Mouse (Mus musculus) ovary, adult 10 weeks (tissue): ENCODE results near the gene Pih1d2. TPM values are rescaled to one million over a fixed set of nuclear protein-coding genes. Genes with fewer than 3 reads are reported as not detected.

Source experiments
- polyA plus RNA-seq: library from polyadenylated mRNA; stranded (reverse); fragments of 350-450 nt; fragmentation: Illumina TruSeq; extraction: RNeasy Lipid Tissue Mini Kit (QIAGEN cat#74804); gene quantifications from one replicate; pipeline ENCODE4 v1.2.3, GENCODE M21; 2014

Gene Pih1d2
- polyA plus RNA-seq: 10.3 TPM

DNA sequence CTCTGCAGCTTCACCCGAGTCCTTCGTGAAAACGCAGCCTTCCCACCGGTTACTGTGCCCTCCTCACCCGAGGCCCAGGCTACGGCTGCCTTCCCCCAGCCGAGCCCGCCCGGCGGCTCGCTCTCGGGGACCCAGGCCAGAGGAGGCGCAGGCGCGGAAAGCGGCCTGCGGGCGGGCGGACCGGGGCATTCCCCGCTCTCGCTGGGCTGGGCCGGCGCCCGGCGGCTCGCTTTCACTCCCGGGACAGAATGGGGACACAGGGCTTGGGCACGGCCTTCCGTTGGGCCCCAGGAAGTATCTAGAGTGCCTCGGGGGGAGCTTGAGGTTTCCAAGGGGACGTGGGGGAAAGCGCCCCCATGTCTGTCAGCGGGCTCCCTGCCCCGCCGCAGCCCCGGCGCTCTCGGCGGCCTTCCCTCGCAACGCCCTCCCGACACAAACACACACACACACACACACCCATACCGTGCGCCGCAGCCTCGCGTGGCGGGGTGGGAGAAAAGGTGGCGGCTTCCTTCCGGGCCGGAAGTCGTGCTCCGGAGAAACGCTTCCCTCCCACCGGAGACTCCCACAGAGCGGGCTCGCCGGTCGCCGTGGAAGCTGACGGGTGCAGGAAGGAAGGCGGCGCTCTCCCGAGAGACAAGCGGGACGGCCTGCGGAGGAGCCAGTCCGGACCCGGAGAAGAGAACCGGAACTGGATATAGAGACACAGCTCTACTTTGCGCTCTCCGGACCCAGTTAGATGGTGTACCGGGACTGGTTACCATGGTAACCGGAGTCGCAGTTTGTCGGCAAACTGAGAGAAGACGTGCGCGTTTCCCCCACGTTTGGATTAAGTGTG, at the start of gene Pih1d2, which contains the start of gene Nkapd1:
Gene Pih1d2, plus strand, starts transcription at position 556 of the 838 bp plus-strand sequence.
Gene Nkapd1, minus strand, starts transcription at position 699 of the 838 bp plus-strand sequence.

DNA sequence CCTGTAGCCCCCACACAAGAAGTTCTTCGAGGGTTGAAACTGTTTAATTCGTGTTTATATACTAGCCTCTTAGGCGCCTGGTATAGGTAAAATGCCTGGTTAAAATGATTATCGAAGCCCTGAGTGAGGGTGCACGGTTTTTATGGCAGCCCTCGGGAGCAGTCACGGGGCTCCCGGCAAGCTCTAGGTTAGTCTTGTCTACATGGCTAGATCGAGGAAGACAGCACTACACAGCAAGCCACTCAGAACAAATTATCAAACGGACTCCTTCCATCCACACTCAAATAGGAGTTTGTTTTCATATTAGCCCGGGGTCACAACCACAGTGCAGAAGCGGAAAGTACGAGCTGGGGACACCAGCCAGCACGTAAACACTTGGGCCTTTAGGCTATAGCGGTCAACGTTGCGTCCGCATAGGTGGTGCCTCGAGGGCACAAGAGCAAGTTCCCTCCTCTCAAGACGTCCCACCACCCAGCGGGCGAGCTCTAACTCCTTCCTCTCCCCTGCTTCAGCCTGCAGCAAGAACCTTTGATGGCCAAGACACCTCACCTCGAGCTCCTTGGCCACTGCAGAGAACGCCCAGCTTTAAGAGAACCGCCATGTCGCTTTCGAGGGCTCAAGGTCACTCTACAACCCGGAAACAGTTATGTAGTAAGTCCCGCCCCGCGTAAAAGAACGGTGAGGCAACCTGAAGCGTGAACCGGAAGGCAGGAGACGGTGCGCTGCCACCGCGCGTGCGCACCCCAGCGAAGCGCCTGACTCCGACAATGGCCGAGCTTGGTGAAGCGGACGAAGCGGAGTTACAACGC, 13.7 kb upstream of the Pih1d2 start, which contains the start of the genes Sdhd and Timm8b:
Gene Sdhd, minus strand, starts transcription at position 624 of the 809 bp plus-strand sequence.
Gene Timm8b, plus strand, starts transcription at position 722 of the 809 bp plus-strand sequence.

DNA sequence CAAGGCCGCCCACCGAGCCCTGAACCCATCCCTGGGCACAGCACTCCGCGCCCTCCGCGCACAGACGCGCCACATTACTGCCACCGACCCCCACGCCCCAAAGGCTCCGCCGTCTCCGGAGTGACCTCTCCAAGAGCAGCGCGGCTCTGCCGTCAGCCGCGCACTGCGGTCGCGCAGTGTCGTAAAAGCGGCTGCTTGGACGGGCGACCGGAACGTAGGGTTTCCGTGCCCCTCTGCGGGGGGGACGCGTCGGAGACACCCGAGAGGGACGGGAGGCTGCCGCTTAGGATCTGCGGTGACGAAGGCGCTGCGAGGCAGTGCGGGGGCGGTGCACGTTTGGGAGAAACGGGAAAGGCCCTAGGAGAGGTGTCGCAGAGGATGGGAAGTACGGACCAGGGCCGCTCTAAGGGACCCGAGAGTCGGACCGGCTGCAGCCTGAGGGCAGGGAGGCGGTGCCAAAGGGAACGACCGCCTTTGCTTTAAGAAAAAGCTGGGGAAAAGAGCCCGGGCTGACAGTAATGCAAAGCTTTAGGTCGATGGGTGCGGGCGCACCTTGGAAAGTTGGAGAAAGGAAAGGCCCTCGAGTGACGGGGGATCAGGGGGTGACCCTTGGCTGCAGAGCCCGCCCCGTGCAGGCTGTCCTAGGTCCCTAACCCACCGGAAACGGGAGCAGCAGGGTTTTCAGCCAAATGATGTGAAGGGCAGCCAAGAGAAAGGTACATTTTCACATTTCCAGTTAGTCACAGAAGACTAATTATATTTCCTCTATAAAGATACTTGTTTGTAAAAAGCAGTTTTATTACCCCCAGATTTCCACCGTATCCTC, 42.5 kb downstream of the Pih1d2 start, which contains the start of gene Dlat:
Gene Dlat, minus strand, starts transcription at position 389 of the 826 bp plus-strand sequence.

Other genes starting within 250 kb of the Pih1d2 start
- gene Plet1, start 122.8 kb upstream of the Pih1d2 start, polyA plus RNA-seq: 147 TPM
- gene Pts, start 88.6 kb upstream of the Pih1d2 start, polyA plus RNA-seq: 124 TPM
- 65.9 TPM for gene Il18, start 62.5 kb upstream of the Pih1d2 start, polyA plus RNA-seq
- 4.8 TPM for gene Bco2, start 62.1 kb upstream of the Pih1d2 start, polyA plus RNA-seq
- 2.1 TPM for gene Tex12, start 56.0 kb upstream of the Pih1d2 start, polyA plus RNA-seq
- 137 TPM for gene Sdhd, start 13.5 kb upstream of the Pih1d2 start, polyA plus RNA-seq
- 85.1 TPM for gene Timm8b, start 13.4 kb upstream of the Pih1d2 start, polyA plus RNA-seq
- 157 TPM for gene Nkapd1, start 143 bp downstream of the Pih1d2 start, polyA plus RNA-seq
- 84.0 TPM for gene Dlat, start 42.5 kb downstream of the Pih1d2 start, polyA plus RNA-seq
- 16.8 TPM for gene Dixdc1, start 122.2 kb downstream of the Pih1d2 start, polyA plus RNA-seq
- 14.3 TPM for gene 2310030G06Rik, start 129.2 kb downstream of the Pih1d2 start, polyA plus RNA-seq
- gene Cryab, start 134.0 kb downstream of the Pih1d2 start, polyA plus RNA-seq: 6.0 TPM
- gene Hspb2, start 135.0 kb downstream of the Pih1d2 start, polyA plus RNA-seq: not detected
- gene Fdxacb1, start 150.9 kb downstream of the Pih1d2 start, polyA plus RNA-seq: 5.1 TPM
- gene Alg9, start 157.7 kb downstream of the Pih1d2 start, polyA plus RNA-seq: 10.7 TPM
- 61.9 TPM for gene 1110032A03Rik, start 158.2 kb downstream of the Pih1d2 start, polyA plus RNA-seq
- 32.0 TPM for gene Ppp2r1b, start 228.0 kb downstream of the Pih1d2 start, polyA plus RNA-seq